Mouse (Mus musculus) heart, embryonic 14.5 days (tissue): ENCODE results near the gene Pate2. TPM values are rescaled to one million over a fixed set of nuclear protein-coding genes. Genes with fewer than 3 reads are reported as not detected.
A peak's percentile ranks its signal among the peaks of the same experiment; 100 is the strongest.
"Not testable (repeated sequence)": the region's sequence is repeated elsewhere in the genome, so short reads cannot be mapped to it uniquely, and the experiment has no call there.

Source experiments
- ATAC-seq: fragments of 200-750 bp; cut with Nextera tagmentation; 2 replicates; pipeline ENCODE4 v1.8.0; 2017; ENCODE audit warnings: low read depth, moderate TSS enrichment; ENCODE audit not compliant: insufficient number of reproducible peaks, insufficient read depth, low FRiP score
- H3K27ac ChIP-seq, 2 experiments: fragments of 200-500 bp in 1 of 2; fragments of 300-500 bp in 1 of 2; sonication (generic) in 1 of 2; replicated peaks in 1 of 2; 2 replicates each; pipeline ENCODE4 v1.5.1; 2012 to 2014; ENCODE audit warnings: low read depth in 2 of 2, low read length in 2 of 2, control low read depth in 1 of 2, mild to moderate bottlenecking in 1 of 2, mixed read lengths in 1 of 2; ENCODE audit not compliant: control insufficient read depth in 1 of 2, insufficient read depth in 1 of 2
- H3K27me3 ChIP-seq: fragments of 300-500 bp; sonication (generic); 2 replicates; pipeline ENCODE4 v1.6.1; 2014; ENCODE audit warnings: mild to moderate bottlenecking, low read length, control low read depth; ENCODE audit not compliant: control insufficient read depth, insufficient read depth
- H3K36me3 ChIP-seq: fragments of 300-500 bp; sonication (generic); 2 replicates; pipeline ENCODE4 v1.6.1; 2014; ENCODE audit warnings: mild to moderate bottlenecking, control low read depth, low read length, mixed read lengths; ENCODE audit not compliant: control insufficient read depth, insufficient read depth
- H3K4me1 ChIP-seq, 2 experiments: fragments of 200-500 bp in 1 of 2; fragments of 300-500 bp in 1 of 2; sonication (generic) in 1 of 2; 2 replicates each; pipeline ENCODE4 v1.6.1; 2012 to 2014; ENCODE audit warnings: low read length in 2 of 2, control low read depth in 1 of 2, mixed read lengths in 1 of 2; ENCODE audit not compliant: control insufficient read depth in 2 of 2, insufficient read depth in 2 of 2
- H3K4me2 ChIP-seq: fragments of 300-500 bp; sonication (generic); 2 replicates; pipeline ENCODE4 v1.6.1; 2014; ENCODE audit warnings: mild to moderate bottlenecking, low read length
- H3K4me3 ChIP-seq, 2 experiments: fragments of 200-500 bp in 1 of 2; fragments of 300-500 bp in 1 of 2; sonication (generic) in 1 of 2; 2 replicates each; pipeline ENCODE4 v1.5.1; 2012 to 2014; ENCODE audit warnings: low read length in 2 of 2, mild to moderate bottlenecking in 2 of 2, control low read depth in 1 of 2, low read depth in 1 of 2, moderate library complexity in 1 of 2; ENCODE audit not compliant: control insufficient read depth in 1 of 2, insufficient read depth in 1 of 2
- H3K9ac ChIP-seq: fragments of 300-500 bp; sonication (generic); 2 replicates; pipeline ENCODE4 v1.6.1; 2014; ENCODE audit warnings: mild to moderate bottlenecking, low read length
- H3K9me3 ChIP-seq: fragments of 300-500 bp; sonication (generic); 2 replicates; pipeline ENCODE4 v1.6.1; 2016; ENCODE audit warnings: low read length, control low read depth; ENCODE audit not compliant: control insufficient read depth
- WGBS: fragments of 180-500 bp; shearing (Covaris S2); extraction: QIAGEN DNeasy Blood & Tissue Kit; methylation state at CpG from one replicate; pipeline ENCODE4 v1.1.7; 2014; 5-methylcytosine and 5-hydroxymethylcytosine counted together
- polyA plus RNA-seq: library from polyadenylated mRNA; unstranded; fragments of >200 nt; fragmentation: Nextera tagmentation; extraction: Ambion mirVana; gene quantifications from 2 replicates; pipeline ENCODE4 v1.2.1, GENCODE M21; 2014

Pate2 gene
- polyA plus RNA-seq, 1 experiment from 2014 or later = 0.28 TPM

- Histone ChIP-seq H3K9me3 (no peaks in the 10 kb centered on the region), H3K9ac (no peak overlapping the region), H3K27ac (no peak overlapping the region), H3K4me1 (no peaks in the 10 kb centered on the region), H3K4me3 (no peak overlapping the region), H3K36me3 (no peaks in the 10 kb centered on the region), H3K4me2 (no peak overlapping the region), H3K27me3 (no peaks in the 10 kb centered on the region)
- 18% methylated on average over 2 of the region's 2 CpGs for WGBS
- ATAC-seq = no peak
These were observed 43.9 kb downstream of the Pate2 start for GRCm38 (mm10) chr9:35614005-35614404.

DNA sequence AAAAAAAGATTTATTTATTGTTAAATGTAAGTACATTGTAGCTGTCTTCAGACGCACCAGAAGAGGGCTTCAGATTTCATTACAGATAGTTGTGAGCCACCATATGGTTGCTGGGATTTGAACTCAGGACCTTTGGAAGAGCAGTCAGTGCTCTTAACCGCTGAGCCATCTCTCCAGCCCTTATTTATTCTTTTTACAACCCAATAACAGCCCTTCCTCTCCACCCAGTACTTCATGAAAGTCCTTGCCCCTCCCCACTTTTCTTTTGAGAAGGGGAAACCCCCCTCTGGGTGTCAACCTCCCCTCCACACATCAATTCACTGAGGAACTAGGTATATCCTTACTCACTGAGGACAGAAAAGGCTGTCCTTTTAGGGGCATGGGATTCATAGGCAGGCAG lies 46.7 kb downstream of the Pate2 start:
- not testable (repeated sequence) for H3K4me3 ChIP-seq, ATAC-seq, H3K9ac ChIP-seq, H3K4me1 ChIP-seq, H3K9me3 ChIP-seq, H3K36me3 ChIP-seq, H3K27ac ChIP-seq, H3K27me3 ChIP-seq, H3K4me2 ChIP-seq
- WGBS = 54% methylated on average over 2 of the region's 2 CpGs

DNA sequence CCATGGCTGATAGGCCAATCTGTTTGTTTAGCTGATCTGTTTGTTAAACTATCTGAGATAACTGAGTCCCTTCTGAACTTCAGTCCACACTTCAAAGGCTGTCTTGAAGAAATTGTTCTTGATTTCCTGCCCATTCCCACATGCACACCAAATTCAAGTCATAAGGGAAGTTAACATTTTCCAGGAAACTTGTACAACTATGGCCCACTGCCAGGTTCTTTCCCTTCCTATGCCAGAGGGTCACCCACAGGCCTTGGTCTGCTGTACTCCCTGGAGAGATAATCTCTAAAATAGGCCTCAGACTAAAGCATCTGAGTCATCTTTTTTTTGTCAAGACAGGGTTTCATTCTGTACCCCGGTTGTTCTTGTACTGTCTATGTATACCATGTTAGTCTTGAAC lies 62.9 kb downstream of the Pate2 start:
- 65% methylated on average over 1 of the region's 1 CpGs for WGBS
- Histone ChIP-seq H3K4me2 (no peak overlapping the region), H3K4me1 (no peaks in the 10 kb centered on the region), H3K9ac (no peak overlapping the region), H3K27ac (no peak overlapping the region), H3K9me3 (no peaks in the 10 kb centered on the region), H3K4me3 (no peak overlapping the region), H3K27me3 (no peaks in the 10 kb centered on the region), H3K36me3 (no peaks in the 10 kb centered on the region)
- ATAC-seq = 0 out of 2 replicates have a peak, but pooled peaks have one; percentile 13

- Histone ChIP-seq H3K36me3 (no peaks in the 10 kb centered on the region), H3K4me1 (no peaks in the 10 kb centered on the region), H3K4me3 (no peak within 1 kb of the TSS), H3K9me3 (peaks cover 4% of the 10 kb centered on the region; the same call in 1 of the 2 replicates), H3K9ac (no peak within 1 kb of the TSS), H3K27ac (no peak within 1 kb of the TSS), H3K4me2 (no peak within 1 kb of the TSS), H3K27me3 (no peaks in the 10 kb centered on the region)
- no peak for ATAC-seq
- 50% methylated on average over 1 of the region's 1 CpGs for WGBS
These were observed 78.0 kb downstream of the Pate2 start, which contains the start of gene Pate3 for GRCm38 (mm10) chr9:35648102-35648501. Gene Pate3 (minus strand): TSS chr9:35648202.

DNA sequence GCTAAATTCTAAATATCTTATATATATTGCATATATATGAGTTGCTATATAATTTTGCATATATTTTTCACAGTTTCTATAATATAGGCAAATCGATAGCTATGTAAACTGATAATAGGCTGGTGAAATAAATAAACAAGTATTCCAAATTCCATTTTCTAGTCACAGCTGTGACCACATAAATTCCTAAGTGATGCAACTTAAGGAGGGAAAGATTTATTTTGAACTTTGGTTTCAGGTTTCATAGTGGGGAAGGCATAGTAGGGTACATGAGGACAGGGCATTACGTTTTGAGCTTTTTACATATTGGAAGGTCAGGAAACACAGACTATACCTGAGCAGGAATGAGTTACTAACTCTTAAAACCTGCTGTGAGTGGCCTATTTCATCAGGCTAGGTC lies 103.5 kb downstream of the Pate2 start:
- Histone ChIP-seq H3K4me3 (no peak overlapping the region), H3K36me3 (no peaks in the 10 kb centered on the region)
- 67% methylated on average over 2 of the region's 2 CpGs for WGBS

DNA sequence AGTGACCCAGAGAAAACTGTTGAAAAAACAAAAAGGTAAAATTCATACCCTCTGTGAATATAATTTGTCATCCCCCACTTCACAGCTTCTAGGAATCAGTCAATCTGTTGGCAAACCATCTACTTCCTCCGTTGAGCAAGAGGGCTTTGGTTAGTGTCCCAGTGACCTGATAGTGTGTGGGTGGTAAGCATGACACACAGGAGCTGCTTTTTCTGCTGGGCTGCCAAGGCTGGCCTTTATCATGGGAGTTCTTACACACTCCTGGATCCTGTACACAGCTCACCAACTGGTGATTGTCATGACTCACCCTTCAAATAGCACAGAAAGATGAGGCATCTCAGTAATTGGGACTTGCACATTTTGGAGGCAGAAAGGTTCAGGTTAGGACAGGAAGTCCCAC lies 116.9 kb downstream of the Pate2 start, which contains the start of gene Pate1:
Pate1 (minus strand) TSS at position 378 of the 400 bp plus-strand sequence.
- Histone ChIP-seq H3K4me2 (no peak within 1 kb of the TSS), H3K9me3 (no peaks in the 10 kb centered on the region), H3K4me3 (no peak within 1 kb of the TSS), H3K27me3 (no peaks in the 10 kb centered on the region), H3K4me1 (no peaks in the 10 kb centered on the region), H3K27ac (no peak within 1 kb of the TSS), H3K36me3 (no peaks in the 10 kb centered on the region), H3K9ac (no peak within 1 kb of the TSS)
- 36% methylated on average over 1 of the region's 1 CpGs for WGBS
- no peak for ATAC-seq

More for the DNA sequence above, 103.5 kb downstream of the Pate2 start:
- no peaks in the 10 kb centered on the region for H3K4me1 ChIP-seq
- no peaks in the 10 kb centered on the region for H3K27me3 ChIP-seq
- no peak overlapping the region for H3K4me2 ChIP-seq
- no peak overlapping the region for H3K27ac ChIP-seq
- peaks cover 4% of the 10 kb centered on the region; the same call in 1 of the 2 replicates for H3K9me3 ChIP-seq
- ATAC-seq = no peak
- no peak overlapping the region for H3K9ac ChIP-seq

GRCm38 (mm10) chr9:35691924-35692323 lies 121.8 kb downstream of the Pate2 start:
- no peaks in the 10 kb centered on the region for H3K36me3 ChIP-seq
- H3K9ac ChIP-seq = no peak overlapping the region
- H3K4me2 ChIP-seq = no peak overlapping the region
- no peaks in the 10 kb centered on the region for H3K27me3 ChIP-seq
- no peak overlapping the region for H3K27ac ChIP-seq
- H3K4me3 ChIP-seq = no peak overlapping the region
- no peaks in the 10 kb centered on the region for H3K9me3 ChIP-seq
- no peaks in the 10 kb centered on the region for H3K4me1 ChIP-seq
- no peak for ATAC-seq

DNA sequence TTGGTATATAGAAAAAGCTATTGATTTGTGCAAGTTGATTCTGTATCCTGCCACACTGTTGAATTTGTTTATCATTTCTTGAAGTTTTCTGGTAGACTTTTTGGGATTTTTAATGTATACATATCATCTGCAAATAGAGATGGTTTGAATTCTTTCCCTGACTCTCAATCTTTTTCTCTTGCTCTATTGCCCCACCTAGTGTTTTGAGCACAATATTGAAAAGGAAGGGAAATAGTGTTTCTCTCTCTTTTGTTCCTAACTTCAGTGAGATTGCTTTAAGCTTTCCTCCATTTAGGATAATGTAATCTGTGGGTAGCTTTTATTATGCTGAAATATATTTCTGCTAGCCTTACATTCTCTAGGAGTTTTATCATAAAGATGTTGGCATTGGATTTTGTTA lies 137.2 kb downstream of the Pate2 start:
- Histone ChIP-seq H3K4me3 (no peak overlapping the region), H3K36me3 (no peaks in the 10 kb centered on the region), H3K9me3 (no peaks in the 10 kb centered on the region), H3K4me2 (no peak overlapping the region), H3K9ac (no peak overlapping the region), H3K27me3 (no peaks in the 10 kb centered on the region), H3K27ac (no peak overlapping the region), H3K4me1 (no peaks in the 10 kb centered on the region)
- no peak for ATAC-seq
